Mouse (Mus musculus) G1E (cell line): Measurements from ENCODE around the gene Trim38.

Source experiments
- CTCF ChIP-seq: IDR thresholded peaks from 2 replicates; pipeline ENCODE4 v1.5.1; 2012; ENCODE audit warnings: low read depth, low read length, inconsistent platforms, mixed read lengths
- GATA1 ChIP-seq: IDR thresholded peaks from 2 replicates; pipeline ENCODE4 v1.6.1; 2012; ENCODE audit warnings: borderline replicate concordance, low read length, inconsistent platforms, mixed read lengths
- TAL1 ChIP-seq: conservative IDR thresholded peaks from 2 replicates; pipeline ENCODE4 v1.6.1; 2012; ENCODE audit warnings: low read depth, low read length, inconsistent platforms, mixed read lengths

DNA sequence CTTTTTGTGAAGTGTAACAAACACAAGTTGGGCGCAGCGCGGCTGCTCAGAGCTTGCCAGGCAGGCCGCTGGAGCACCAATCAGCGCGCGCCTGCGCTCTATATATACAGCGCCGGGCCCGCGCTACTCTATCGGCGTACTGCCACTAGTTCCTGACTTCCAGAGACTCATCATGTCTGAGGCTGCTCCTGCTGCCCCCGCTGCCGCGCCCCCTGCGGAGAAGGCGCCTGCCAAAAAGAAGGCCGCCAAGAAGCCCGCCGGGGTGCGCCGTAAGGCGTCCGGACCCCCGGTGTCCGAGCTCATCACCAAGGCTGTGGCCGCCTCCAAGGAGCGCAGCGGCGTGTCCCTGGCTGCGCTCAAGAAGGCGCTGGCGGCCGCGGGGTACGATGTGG lies 31.0 kb upstream of the Trim38 start, which contains the start of gene Hist1h1c:
- TF ChIP-seq CTCF (no peak), GATA1 (no peak), TAL1 (no peak)
